Mouse (Mus musculus) neural tube, embryonic 12.5 days (tissue): Measurements from ENCODE around the gene Snapc5. TPM values are rescaled to one million over a fixed set of nuclear protein-coding genes. Genes with fewer than 3 reads are reported as not detected.
"Not testable (repeated sequence)": the region's sequence is repeated elsewhere in the genome, so short reads cannot be mapped to it uniquely, and the experiment has no call there.

Experiments used
- ATAC-seq: fragments of 200-750 bp; cut with Nextera tagmentation; 2 replicates; pipeline ENCODE4 v1.8.0; 2017; ENCODE audit warnings: low read depth, mild to moderate bottlenecking, moderate TSS enrichment, moderate library complexity; ENCODE audit not compliant: low FRiP score
- H3K27ac ChIP-seq: fragments of 300-500 bp; sonication (generic); 2 replicates; pipeline ENCODE4 v1.5.1; 2016
- H3K27me3 ChIP-seq: fragments of 300-500 bp; sonication (generic); replicated peaks from 2 replicates; pipeline ENCODE4 v1.6.1; 2016; ENCODE audit warnings: mild to moderate bottlenecking
- H3K36me3 ChIP-seq: fragments of 300-500 bp; sonication (generic); 2 replicates; pipeline ENCODE4 v1.6.1; 2016; ENCODE audit warnings: mild to moderate bottlenecking
- H3K4me1 ChIP-seq: fragments of 300-500 bp; sonication (generic); 2 replicates; pipeline ENCODE4 v1.6.1; 2016
- H3K4me2 ChIP-seq: fragments of 300-500 bp; sonication (generic); replicated peaks from 2 replicates; pipeline ENCODE4 v1.6.1; 2016; ENCODE audit warnings: mild to moderate bottlenecking
- H3K4me3 ChIP-seq: fragments of 300-500 bp; sonication (generic); 2 replicates; pipeline ENCODE4 v1.5.1; 2016
- H3K9ac ChIP-seq: fragments of 300-500 bp; sonication (generic); 2 replicates; pipeline ENCODE4 v1.6.1; 2016; ENCODE audit warnings: mild to moderate bottlenecking
- H3K9me3 ChIP-seq: fragments of 300-500 bp; sonication (generic); 2 replicates; pipeline ENCODE4 v1.6.1; 2016; ENCODE audit warnings: mild to moderate bottlenecking
- WGBS: fragments of 180-500 bp; shearing (Covaris S2); methylation state at CpG from one replicate; pipeline ENCODE4 v1.1.7; 2016; 5-methylcytosine and 5-hydroxymethylcytosine counted together
- polyA plus RNA-seq: library from polyadenylated mRNA; unstranded; fragments of >200 nt; fragmentation: Nextera tagmentation; extraction: Ambion mirVana; gene quantifications from 2 replicates; pipeline ENCODE4 v1.2.1, GENCODE M21; 2016

Gene Snapc5
- 34.4 and 35.0 TPM in 2 replicates for polyA plus RNA-seq

DNA sequence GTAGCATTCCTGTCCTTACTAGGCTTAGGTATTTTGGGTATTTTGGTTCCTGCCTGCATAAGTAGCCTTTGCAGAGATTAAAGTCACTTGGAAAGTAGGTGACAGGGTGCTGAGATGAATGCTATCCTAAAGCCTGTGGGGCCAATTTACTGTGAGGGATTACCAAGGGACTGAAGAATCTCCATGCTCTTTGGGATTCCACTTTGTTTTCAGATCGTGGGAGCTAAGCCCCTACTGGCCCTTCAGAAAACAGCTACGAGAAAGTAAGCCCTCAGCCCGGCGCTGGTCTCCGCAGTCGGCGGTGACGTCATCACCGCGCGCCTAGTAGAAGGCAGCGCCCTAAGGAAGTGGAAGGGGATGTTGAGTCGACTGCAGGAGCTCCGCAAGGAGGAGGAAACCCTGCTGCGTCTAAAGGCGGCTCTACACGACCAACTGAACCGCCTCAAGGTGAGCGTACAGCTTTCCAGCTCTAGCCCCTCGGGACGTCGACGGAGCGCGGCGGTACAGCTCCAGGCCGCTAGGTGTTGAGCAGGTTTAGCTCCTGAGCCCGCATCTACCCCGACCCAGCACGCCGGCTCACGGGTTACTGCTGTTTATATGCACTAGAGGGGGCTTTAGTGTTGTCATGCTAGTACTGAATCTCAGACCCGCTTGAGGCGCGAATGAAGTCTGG is at the start of gene Snapc5:
Gene Snapc5, plus strand, starts transcription at position 301 of the 673 bp plus-strand sequence.
- ATAC-seq = peak; percentile 94
- no peaks in the 10 kb centered on the region for H3K27me3 ChIP-seq
- peaks cover 18% of the 10 kb centered on the region for H3K4me1 ChIP-seq
- H3K4me2 ChIP-seq = peak within 1 kb of the TSS; percentile 65
- H3K9ac ChIP-seq = peak within 1 kb of the TSS; percentile 69
- H3K4me3 ChIP-seq = peak within 1 kb of the TSS; percentile 68
- no peaks in the 10 kb centered on the region for H3K9me3 ChIP-seq
- H3K36me3 ChIP-seq = peaks cover 54% of the 10 kb centered on the region
- whole genome bisulfite sequencing = under 1% methylated on average over 35 of the region's 35 CpGs
- H3K27ac ChIP-seq = peak within 1 kb of the TSS; percentile 26; the same call in 1 of the 2 replicates

DNA sequence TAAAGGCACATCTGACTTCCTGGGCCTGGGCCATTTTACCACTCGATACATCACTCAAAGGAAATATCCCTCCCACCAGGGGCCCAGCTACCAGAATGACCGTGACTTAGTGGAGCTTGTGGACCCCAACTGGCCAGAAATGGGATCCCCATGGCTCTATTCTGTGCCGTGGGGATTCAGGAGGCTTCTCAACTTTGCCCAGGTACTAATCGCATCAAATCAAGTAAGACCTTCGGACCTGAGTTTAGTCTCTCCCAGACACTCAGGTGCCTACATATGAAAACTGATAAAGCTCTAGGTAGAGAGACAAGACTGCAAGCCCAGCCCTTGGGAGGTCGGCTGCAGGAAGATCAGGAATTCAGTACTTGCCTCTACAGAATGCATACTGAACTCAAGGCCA is 47.5 kb upstream of the Snapc5 start:
- no peak overlapping the region for H3K27ac ChIP-seq
- no peaks in the 10 kb centered on the region for H3K4me1 ChIP-seq
- no peaks in the 10 kb centered on the region for H3K9me3 ChIP-seq
- no peak overlapping the region for H3K9ac ChIP-seq
- no peak for ATAC-seq
- WGBS = 86% methylated on average over 6 of the region's 6 CpGs
- H3K27me3 ChIP-seq = no peaks in the 10 kb centered on the region
- H3K36me3 ChIP-seq = no peaks in the 10 kb centered on the region
- no peak overlapping the region for H3K4me3 ChIP-seq
- no peak overlapping the region for H3K4me2 ChIP-seq

DNA sequence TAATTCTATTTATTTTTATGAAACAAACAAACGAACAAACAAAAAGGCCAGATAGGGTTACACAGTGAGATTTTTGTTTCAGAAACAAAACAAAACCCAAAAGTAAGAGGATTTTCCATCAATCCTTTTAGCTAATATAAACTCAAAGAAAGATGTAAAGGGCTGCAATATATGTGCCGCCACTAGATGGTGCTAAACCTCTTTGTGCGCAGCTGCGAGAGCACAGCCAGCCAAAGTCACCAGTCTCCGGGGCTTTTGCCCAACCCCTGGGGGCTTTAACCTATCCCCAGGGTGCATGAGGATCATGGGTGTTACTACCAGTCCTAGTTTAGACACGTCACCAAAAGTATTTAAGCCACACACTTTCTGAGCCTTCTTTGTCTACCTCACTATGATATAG is 40.2 kb upstream of the Snapc5 start:
- H3K9me3 ChIP-seq, H3K4me1 ChIP-seq, H3K4me2 ChIP-seq, H3K9ac ChIP-seq, H3K27ac ChIP-seq, H3K4me3 ChIP-seq, ATAC-seq, H3K27me3 ChIP-seq: not testable (repeated sequence)
- H3K36me3 ChIP-seq = peaks cover 15% of the 10 kb centered on the region; the same call in 1 of the 2 replicates
- 9% methylated on average over 6 of the region's 6 CpGs for WGBS

DNA sequence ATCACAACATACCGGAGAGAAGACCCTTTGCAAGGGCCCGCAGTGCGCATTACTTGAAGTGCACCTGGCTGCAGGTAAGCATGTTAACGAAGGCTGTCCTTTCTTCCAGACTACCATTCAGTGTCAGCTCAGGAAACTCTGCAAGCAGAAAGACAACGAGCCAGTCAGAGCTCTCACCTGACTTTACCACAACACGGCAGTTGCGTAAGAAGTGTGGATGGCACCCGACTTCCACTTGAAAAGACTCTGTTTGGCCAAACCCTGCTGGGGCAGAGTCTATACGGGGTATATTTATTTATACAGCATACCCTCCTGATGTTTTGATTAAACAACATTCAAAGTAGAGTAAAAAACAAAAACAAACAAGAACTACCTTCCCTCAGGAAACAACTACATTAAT is 39.2 kb upstream of the Snapc5 start:
- Histone ChIP-seq H3K4me3 (no peak overlapping the region), H3K36me3 (peaks cover 16% of the 10 kb centered on the region; the same call in 1 of the 2 replicates), H3K4me1 (no peaks in the 10 kb centered on the region), H3K27ac (no peak overlapping the region), H3K27me3 (no peaks in the 10 kb centered on the region), H3K4me2 (no peak overlapping the region), H3K9me3 (no peaks in the 10 kb centered on the region), H3K9ac (no peak overlapping the region)
- 92% methylated on average over 9 of the region's 9 CpGs for WGBS
- no peak for ATAC-seq

DNA sequence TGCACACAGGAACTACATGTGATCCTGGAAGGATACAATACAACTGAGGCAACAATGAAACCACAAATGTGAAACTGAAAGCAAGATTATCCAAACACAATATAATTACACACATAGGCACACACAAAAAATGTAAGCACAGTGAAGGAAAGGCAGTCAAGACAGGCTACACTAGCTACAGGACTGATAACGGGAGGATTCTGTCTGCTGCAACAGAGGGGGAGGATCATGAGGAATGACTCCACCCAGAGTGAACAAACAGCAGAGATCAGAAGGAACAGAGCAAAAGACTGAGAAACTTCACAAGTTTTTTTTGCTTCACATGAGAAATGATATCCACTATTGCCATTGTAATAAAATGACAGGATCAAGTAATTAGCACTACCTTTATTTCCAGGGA is 22.4 kb upstream of the Snapc5 start:
- WGBS = 100% methylated on average over 1 of the region's 1 CpGs
- H3K36me3 ChIP-seq = peaks cover 32% of the 10 kb centered on the region; the same call in 1 of the 2 replicates

DNA sequence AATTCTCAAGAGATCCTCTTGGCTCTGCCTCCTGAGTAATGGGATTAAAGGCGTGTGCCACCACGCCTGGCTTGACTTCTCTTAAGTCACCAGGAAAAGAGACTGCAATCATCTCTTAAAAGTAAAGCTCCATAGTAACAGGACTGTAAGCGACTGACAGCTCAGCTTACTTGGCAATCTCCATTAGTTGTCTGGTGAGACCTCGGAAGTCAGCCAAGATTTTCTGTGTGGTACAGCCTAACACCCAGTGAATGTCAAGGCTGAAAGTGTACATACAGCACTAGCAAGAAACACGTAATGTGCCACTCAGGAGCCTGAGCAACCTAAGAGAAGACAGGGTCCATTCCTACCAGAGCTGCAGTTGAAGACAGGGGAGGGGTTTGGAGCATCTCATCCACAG is 18.6 kb upstream of the Snapc5 start:
- Histone ChIP-seq H3K27ac (no peak overlapping the region), H3K9me3 (no peaks in the 10 kb centered on the region), H3K27me3 (no peaks in the 10 kb centered on the region), H3K36me3 (peaks cover 33% of the 10 kb centered on the region), H3K9ac (no peak overlapping the region), H3K4me1 (no peaks in the 10 kb centered on the region), H3K4me2 (no peak overlapping the region), H3K4me3 (no peak overlapping the region)
- no peak for ATAC-seq
- WGBS = 94% methylated on average over 5 of the region's 5 CpGs

More for the DNA sequence above, 22.4 kb upstream of the Snapc5 start:
- no peak overlapping the region for H3K4me3 ChIP-seq
- H3K4me2 ChIP-seq = no peak overlapping the region
- no peaks in the 10 kb centered on the region for H3K9me3 ChIP-seq
- no peak for ATAC-seq
- no peaks in the 10 kb centered on the region for H3K4me1 ChIP-seq
- no peak overlapping the region for H3K27ac ChIP-seq
- no peak overlapping the region for H3K9ac ChIP-seq
- no peaks in the 10 kb centered on the region for H3K27me3 ChIP-seq

DNA sequence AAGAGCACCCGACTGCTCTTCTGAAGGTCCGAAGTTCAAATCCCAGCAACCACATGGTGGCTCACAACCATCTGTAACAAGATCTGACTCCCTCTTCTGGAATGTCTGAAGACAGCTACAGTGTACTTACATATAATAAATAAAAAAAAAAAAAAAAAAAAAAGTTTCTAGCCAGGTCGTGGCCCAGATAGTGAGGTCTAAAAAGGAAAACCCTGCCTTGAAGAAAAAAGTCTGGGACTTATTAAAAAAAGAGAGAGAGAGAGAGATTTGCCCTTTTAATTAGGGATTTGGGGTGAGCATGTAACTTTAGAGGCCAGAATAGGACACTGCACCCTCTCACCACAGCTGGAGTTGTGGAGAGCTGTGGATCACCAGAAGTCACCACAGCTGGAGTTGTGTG is 9.1 kb upstream of the Snapc5 start:
- H3K27me3 ChIP-seq, H3K4me2 ChIP-seq, H3K27ac ChIP-seq, H3K9ac ChIP-seq, H3K4me3 ChIP-seq, ATAC-seq, H3K9me3 ChIP-seq, H3K36me3 ChIP-seq: not testable (repeated sequence)
- 95% methylated on average over 3 of the region's 3 CpGs for WGBS
- peaks cover 14% of the 10 kb centered on the region; the same call in 1 of the 2 replicates for H3K4me1 ChIP-seq

DNA sequence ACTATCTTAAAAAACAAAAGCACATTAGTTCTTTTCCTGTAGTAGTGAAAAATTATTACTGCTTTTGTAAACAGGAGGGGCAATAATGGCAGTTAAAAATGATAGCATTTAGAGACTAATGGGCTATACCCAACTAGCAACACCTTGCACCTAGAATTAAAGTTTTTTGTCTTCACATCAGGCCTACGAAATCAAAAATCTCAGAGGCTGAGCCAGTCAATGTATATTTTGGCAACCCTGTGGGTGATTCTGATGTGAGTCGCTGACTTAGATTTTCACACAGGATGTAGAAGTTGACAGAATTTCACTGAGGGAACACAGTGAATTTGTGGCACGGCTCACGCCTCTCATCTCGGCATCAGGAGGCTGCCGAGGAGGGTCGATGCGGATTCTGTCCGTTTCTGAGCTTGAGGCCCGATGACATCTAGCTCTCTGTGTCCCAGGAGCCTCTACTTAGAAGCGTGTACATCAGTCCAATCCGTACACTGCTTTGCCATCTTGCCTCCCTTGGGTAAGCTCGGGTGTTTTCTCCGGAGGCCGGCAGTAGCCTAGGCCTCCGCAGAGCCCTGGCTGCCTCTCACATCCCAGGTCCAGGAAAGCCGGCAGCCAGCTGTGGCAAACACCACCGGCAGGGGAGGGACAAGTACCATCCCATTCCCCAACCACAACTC is 6.8 kb upstream of the Snapc5 start:
- no peaks in the 10 kb centered on the region for H3K27me3 ChIP-seq
- peaks cover 17% of the 10 kb centered on the region; the same call in 1 of the 2 replicates for H3K4me1 ChIP-seq
- H3K36me3 ChIP-seq = peaks cover 23% of the 10 kb centered on the region
- H3K27ac ChIP-seq = no peak overlapping the region
- peak overlapping the region; percentile 71 for H3K4me3 ChIP-seq
- no peaks in the 10 kb centered on the region for H3K9me3 ChIP-seq
- peak overlapping the region; percentile 81 for H3K4me2 ChIP-seq
- ATAC-seq = peak; percentile 48; the same call in 1 of the 2 replicates
- H3K9ac ChIP-seq = peak overlapping the region; percentile 71
- 2% methylated on average over 18 of the region's 18 CpGs for WGBS

DNA sequence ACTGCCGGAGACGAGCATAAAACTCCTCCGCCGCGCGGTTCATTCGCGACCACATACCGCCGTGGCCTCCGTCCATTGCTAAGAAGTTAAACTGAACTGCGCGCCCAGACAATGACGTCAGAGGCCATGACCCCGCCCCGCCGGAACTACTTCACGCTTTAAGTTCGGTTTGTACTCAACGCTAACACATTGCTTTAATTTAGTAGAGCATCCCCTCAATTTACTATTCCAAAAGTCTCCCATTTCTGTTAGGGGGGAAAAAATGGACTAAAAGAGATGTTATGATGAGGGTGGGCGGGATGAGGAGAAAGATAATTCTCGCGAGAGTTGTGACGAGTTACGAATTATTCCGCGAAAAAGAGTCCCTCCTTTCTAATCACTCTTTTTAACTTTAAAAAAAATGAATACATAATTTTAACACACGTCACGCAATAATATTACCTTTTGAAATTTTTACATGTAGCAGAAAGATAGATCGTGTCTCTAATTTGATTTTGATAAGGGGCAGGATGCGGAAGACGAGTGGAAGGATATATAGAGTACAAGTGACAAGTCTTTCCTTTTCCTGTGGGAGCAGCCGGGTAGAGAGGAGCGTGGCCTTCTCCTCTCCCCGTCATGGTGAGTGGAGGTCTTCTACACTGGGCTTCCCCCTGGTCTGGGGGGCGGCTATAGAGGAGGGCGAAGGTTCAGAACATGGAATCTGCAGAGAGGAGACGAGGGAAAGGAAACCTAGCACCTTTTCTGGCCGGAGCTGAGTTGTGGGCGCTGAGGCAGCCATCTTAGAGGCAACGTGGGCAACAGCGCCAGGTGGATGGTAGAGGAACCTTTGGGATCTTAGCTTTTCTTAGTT is 6.0 kb upstream of the Snapc5 start, which contains the start of the genes Zwilch and Rpl4:
Gene Zwilch, minus strand, starts transcription at position 289 of the 850 bp plus-strand sequence.
Gene Rpl4, plus strand, starts transcription at position 560 of the 850 bp plus-strand sequence.
- Histone ChIP-seq H3K9me3 (no peaks in the 10 kb centered on the region), H3K9ac (peak within 1 kb of the TSS; percentile 71)
- WGBS = under 1% methylated on average over 42 of the region's 42 CpGs

DNA sequence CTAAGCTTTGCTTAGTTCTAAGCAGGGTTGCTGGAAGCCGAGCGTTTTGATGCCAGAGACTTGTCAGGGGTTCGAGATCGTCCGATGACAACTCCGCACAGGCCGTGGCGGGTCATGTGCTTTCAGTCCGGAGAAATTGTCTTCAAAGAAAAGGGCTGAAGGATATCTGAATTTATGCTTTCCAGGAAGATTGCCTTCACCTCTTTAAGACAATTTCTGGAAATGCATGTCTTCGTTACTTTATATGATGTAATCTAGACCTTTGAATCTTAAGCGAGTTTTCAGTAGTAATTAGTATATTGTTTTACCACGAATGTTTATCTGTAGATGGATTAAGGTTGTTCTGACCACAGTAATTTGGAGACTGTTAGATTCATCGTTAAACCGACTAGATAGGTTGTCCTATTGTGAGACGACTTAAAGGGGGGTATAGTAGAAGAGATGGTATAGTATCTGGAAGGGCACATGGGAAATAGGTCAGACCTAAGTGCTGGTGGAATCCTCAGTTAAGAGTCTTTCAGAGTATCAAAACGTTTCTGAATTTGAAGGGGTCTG is 5.3 kb upstream of the Snapc5 start:
- Histone ChIP-seq H3K9me3 (no peaks in the 10 kb centered on the region), H3K36me3 (peaks cover 37% of the 10 kb centered on the region), H3K27ac (no peak overlapping the region), H3K9ac (peak overlapping the region; percentile 71), H3K4me1 (peaks cover 17% of the 10 kb centered on the region; the same call in 1 of the 2 replicates), H3K4me3 (peak overlapping the region; percentile 71), H3K27me3 (no peaks in the 10 kb centered on the region), H3K4me2 (peak overlapping the region; percentile 81)
- no peak for ATAC-seq
- WGBS = under 1% methylated on average over 16 of the region's 16 CpGs

More for the DNA sequence above, 6.0 kb upstream of the Snapc5 start, which contains the start of the genes Zwilch and Rpl4:
- Histone ChIP-seq H3K27ac (no peak within 1 kb of the TSS), H3K4me3 (peak within 1 kb of the TSS; percentile 71), H3K36me3 (peaks cover 30% of the 10 kb centered on the region), H3K27me3 (no peaks in the 10 kb centered on the region), H3K4me2 (peak within 1 kb of the TSS; percentile 81), H3K4me1 (peaks cover 17% of the 10 kb centered on the region; the same call in 1 of the 2 replicates)
- ATAC-seq = peak; percentile 88

DNA sequence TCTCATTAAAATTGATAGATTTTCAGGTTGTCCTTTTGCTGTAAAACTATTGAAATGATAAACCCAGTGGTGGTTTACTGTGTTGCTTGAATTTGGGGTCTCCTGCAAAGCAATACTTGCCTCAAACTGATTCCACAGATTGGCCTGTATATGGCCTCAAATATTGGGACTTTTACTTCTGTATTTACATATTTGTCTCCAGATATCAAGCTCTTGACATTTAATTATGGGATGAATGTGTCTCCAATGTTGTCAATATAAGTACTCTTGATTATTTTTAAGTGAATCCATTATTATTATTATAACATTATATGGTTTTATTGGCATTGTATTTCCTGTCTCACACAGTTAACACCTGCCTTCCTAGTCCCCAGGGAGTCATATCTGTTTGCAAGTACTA is 4.7 kb upstream of the Snapc5 start:
- H3K4me2 ChIP-seq = peak overlapping the region; percentile 81
- H3K4me3 ChIP-seq = peak overlapping the region; percentile 71
- H3K27ac ChIP-seq = no peak overlapping the region
- peaks cover 38% of the 10 kb centered on the region for H3K36me3 ChIP-seq
- ATAC-seq = no peak
- H3K9ac ChIP-seq = peak overlapping the region; percentile 71
- H3K9me3 ChIP-seq = no peaks in the 10 kb centered on the region
- peaks cover 17% of the 10 kb centered on the region; the same call in 1 of the 2 replicates for H3K4me1 ChIP-seq
- no peaks in the 10 kb centered on the region for H3K27me3 ChIP-seq
